Mouse (Mus musculus): ENCODE results near the gene Des. TPM values are rescaled to one million over a fixed set of nuclear protein-coding genes. Genes with fewer than 3 reads are reported as not detected.

Gene Des
- total and polyA plus RNA-seq, 3 experiments, result 7.0 to 7.2 TPM; not detected in 1

DNA sequence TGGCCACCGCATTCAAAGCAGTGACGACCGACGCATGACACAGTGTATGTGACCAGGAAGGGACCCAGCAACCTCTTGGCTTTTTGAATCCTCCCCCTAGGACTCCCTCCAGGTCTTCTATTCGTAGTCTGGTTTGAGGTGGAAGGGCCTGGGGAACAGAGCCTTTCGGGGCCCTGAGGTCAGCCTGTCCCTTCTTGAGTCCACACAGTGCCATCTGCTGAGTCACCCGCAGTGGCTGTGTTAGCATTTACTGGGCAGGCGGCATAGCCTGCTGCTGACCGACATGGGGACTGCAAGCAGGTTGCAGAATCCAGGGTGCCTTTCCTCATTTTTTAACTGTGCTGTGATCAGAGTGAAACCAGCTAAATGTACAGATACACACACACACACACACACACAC, 46.9 kb downstream of the Des start:
- Histone ChIP-seq H3K27me3 (ENCODE audit: control insufficient read depth in 1 of 2, insufficient read depth in 2 of 2, low read length in 2 of 2) (no peaks in the 10 kb centered on the region), H3K79me2 (ENCODE audit: control insufficient read depth, insufficient read depth, low read length, poor library complexity) (no peaks in the 10 kb centered on the region), H3K9me3 (replicated peaks; ENCODE audit: insufficient read depth, low read length) (no peaks in the 10 kb centered on the region), H3K4me1 (ENCODE audit: control insufficient read depth in 1 of 2, insufficient read depth in 2 of 2, low read length in 2 of 2) (no peaks in the 10 kb centered on the region), H3K27ac (ENCODE audit: control insufficient read depth, low read depth, low read length) (no peak overlapping the region), H3K36me3 (ENCODE audit: control insufficient read depth in 1 of 2, insufficient read depth in 2 of 2, low read length in 2 of 2) (no peaks in the 10 kb centered on the region), H3K9ac (ENCODE audit: control insufficient read depth, low read depth, low read length, poor library complexity, severe bottlenecking) (no peak overlapping the region), H3K4me3 (ENCODE audit: control insufficient read depth in 1 of 2, insufficient read depth in 1 of 2, low read depth in 2 of 2, low read length in 2 of 2) (no peak overlapping the region)
- TF ChIP-seq EP300 (IDR thresholded peaks at IDR 0.05; ENCODE audit: low read depth in 1 of 2, low read length in 2 of 2) (no peak), KAT2A (conservative IDR thresholded peaks at IDR 0.05; ENCODE audit: low read depth, low read length) (no peak), BHLHE40 (IDR thresholded peaks at IDR 0.05; ENCODE audit: borderline replicate concordance, low read depth, low read length) (no peak), MYC (IDR thresholded peaks at IDR 0.05; ENCODE audit: low read depth, low read length) (no peak), ZKSCAN1 (IDR thresholded peaks at IDR 0.05; ENCODE audit: low read depth, low read length) (no peak), RAD21 (IDR thresholded peaks at IDR 0.05; ENCODE audit: low read depth, low read length) (no peak), POLR2AphosphoS2 (IDR thresholded peaks at IDR 0.05; ENCODE audit: low read length) (no peak), TBP (IDR thresholded peaks at IDR 0.05; ENCODE audit: low read depth, low read length) (no peak), SIN3A (IDR thresholded peaks at IDR 0.05; ENCODE audit: low read length) (no peak), MEF2A (IDR thresholded peaks at IDR 0.05; ENCODE audit: extremely low read depth, insufficient replicate concordance, low read depth, low read length, poor library complexity, severe bottlenecking) (no peak), MXI1 (IDR thresholded peaks at IDR 0.05; ENCODE audit: low read depth, low read length) (no peak), ZC3H11A (IDR thresholded peaks at IDR 0.05; ENCODE audit: low read depth, low read length) (no peak), NRF1 (IDR thresholded peaks at IDR 0.05; ENCODE audit: insufficient read depth, low read depth, low read length, poor library complexity, severe bottlenecking) (no peak)
- DNase-seq (ENCODE audit: low read depth, low spot score), result no peak

DNA sequence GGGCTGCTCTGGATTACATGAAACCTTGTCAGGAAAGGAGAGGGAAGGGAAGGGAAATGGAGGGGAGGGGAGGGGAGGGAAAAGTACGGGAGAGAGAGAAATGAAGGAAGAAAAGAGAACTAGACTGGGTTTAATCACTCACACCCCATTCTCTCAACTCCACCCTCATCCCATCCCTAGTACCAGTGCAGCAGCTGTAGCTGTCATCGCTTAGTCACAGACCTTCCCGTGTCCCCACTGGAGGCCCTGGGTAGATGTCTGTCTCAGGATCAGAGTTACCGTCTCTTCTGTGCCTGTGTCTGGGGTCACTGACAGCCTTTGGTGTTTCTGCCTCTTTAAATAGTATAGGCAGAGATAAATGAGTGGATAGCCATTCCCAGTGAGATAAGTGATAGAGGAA, 48.1 kb downstream of the Des start:
- Histone ChIP-seq H3K9ac (ENCODE audit: control insufficient read depth, low read depth, low read length, poor library complexity, severe bottlenecking) (no peak overlapping the region), H3K4me3 (ENCODE audit: control insufficient read depth in 1 of 2, insufficient read depth in 1 of 2, low read depth in 2 of 2, low read length in 2 of 2) (no peak overlapping the region), H3K9me3 (replicated peaks; ENCODE audit: insufficient read depth, low read length) (no peaks in the 10 kb centered on the region), H3K27ac (ENCODE audit: control insufficient read depth, low read depth, low read length) (no peak overlapping the region), H3K79me2 (ENCODE audit: control insufficient read depth, insufficient read depth, low read length, poor library complexity) (no peaks in the 10 kb centered on the region), H3K36me3 (ENCODE audit: control insufficient read depth in 1 of 2, insufficient read depth in 2 of 2, low read length in 2 of 2) (no peaks in the 10 kb centered on the region), H3K27me3 (ENCODE audit: control insufficient read depth in 1 of 2, insufficient read depth in 2 of 2, low read length in 2 of 2) (no peaks in the 10 kb centered on the region), H3K4me1 (ENCODE audit: control insufficient read depth in 1 of 2, insufficient read depth in 2 of 2, low read length in 2 of 2) (no peaks in the 10 kb centered on the region)
- TF ChIP-seq E2F4 (IDR thresholded peaks at IDR 0.05; ENCODE audit: borderline replicate concordance, low read depth, low read length) (no peak), TAL1 (IDR thresholded peaks at IDR 0.05; ENCODE audit: low read length) (no peak), RCOR1 (IDR thresholded peaks at IDR 0.05; ENCODE audit: low read depth, low read length) (no peak), ZKSCAN1 (IDR thresholded peaks at IDR 0.05; ENCODE audit: low read depth, low read length) (no peak), TBP (IDR thresholded peaks at IDR 0.05; ENCODE audit: low read depth, low read length) (no peak), SIN3A (IDR thresholded peaks at IDR 0.05; ENCODE audit: low read length) (no peak), USF1 (IDR thresholded peaks at IDR 0.05; ENCODE audit: low read depth, low read length) (no peak), HCFC1 (IDR thresholded peaks at IDR 0.05; ENCODE audit: low read depth, low read length) (no peak), POLR2AphosphoS5 (IDR thresholded peaks at IDR 0.05; ENCODE audit: borderline replicate concordance, low read depth, low read length) (no peak), GABPA (IDR thresholded peaks at IDR 0.05; ENCODE audit: low read depth, low read length) (no peak), POLR2AphosphoS2 (IDR thresholded peaks at IDR 0.05; ENCODE audit: low read length) (no peak), MXI1 (IDR thresholded peaks at IDR 0.05; ENCODE audit: low read depth, low read length) (no peak)
- no peak for DNase-seq (ENCODE audit: low read depth, low spot score)
